Mouse (Mus musculus): ENCODE results near the gene Zfp760. TPM values are rescaled to one million over a fixed set of nuclear protein-coding genes. Genes with fewer than 3 reads are reported as not detected.
A peak's percentile ranks its signal among the peaks of the same experiment; 100 is the strongest.
"Not testable (repeated sequence)": the region's sequence is repeated elsewhere in the genome, so short reads cannot be mapped to it uniquely, and the experiment has no call there.

Gene Zfp760
- polyA plus RNA-seq, 1 experiment from 2014 or later: 5.9 TPM

DNA sequence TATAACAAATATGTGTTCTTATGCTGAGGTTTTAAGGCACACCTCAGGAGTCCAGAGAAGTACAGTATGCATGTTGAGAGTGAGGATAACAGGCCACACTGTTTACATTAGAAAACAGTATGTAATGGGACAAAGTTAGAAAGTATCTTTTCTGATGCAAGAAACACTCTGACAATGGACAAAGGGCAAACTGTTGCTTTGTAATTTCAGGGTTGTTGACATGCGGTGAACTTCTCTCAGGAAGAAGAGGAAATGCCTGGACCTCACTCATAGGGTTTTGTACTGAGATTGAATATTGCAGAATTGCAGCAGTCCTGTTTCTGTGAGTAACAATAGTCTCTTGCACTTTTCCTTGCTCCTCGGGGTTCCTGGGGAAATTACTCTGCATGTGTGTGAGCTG is 860 bp downstream of the Zfp760 start:
- Histone ChIP-seq H3K9ac (ENCODE audit: low read depth, low read length) (0 out of 2 replicates have a peak overlapping the region, but pooled peaks have one; percentile 45), H3K36me3 (ENCODE audit: control insufficient read depth, insufficient read depth, low read length) (no peaks in the 10 kb centered on the region), H3K27me3 (replicated peaks; ENCODE audit: control insufficient read depth, insufficient read depth, low read length) (no peaks in the 10 kb centered on the region), H3K27ac (ENCODE audit: low read length) (peak overlapping the region; percentile 10; the same call in 1 of the 2 replicates), H3K4me3 (ENCODE audit: low read length) (peak overlapping the region; percentile 63), H3K4me1 (ENCODE audit: control insufficient read depth, insufficient read depth, low read length) (peaks cover 7% of the 10 kb centered on the region; the same call in 1 of the 2 replicates), H3K9me3 (ENCODE audit: control insufficient read depth, low read length) (no peaks in the 10 kb centered on the region), H3K4me2 (ENCODE audit: low read depth, low read length) (peak overlapping the region; percentile 68)
- no peak for ATAC-seq
- 35% methylated on average over 2 of the region's 2 CpGs for WGBS

DNA sequence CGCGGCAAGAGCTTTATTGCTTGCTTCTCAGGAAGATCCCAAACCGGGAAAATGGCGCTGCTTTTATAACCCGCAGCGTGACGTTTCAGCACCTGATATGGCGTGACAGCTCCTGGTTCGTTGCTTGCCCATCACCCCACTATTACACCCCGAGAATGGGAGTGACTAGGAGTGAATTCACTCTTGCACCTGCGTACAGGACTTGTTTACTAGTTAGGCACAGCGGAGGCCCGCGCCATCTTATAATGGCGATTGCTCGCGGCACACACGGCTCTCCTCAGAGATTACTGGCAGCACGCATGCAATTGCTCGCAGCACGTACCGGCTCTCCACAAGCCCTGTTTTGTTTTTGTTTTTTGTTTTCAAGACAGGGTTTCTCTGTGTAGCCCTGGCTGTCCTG is 23.0 kb downstream of the Zfp760 start, which contains the start of gene Zfp229:
TSS of gene Zfp229 (plus strand) at position 301 of the 400 bp plus-strand sequence.
- not testable (repeated sequence) for H3K9ac ChIP-seq (ENCODE audit: low read depth, low read length); ATAC-seq; H3K9me3 ChIP-seq (ENCODE audit: control insufficient read depth, low read length); H3K4me3 ChIP-seq (ENCODE audit: low read length); H3K4me2 ChIP-seq (ENCODE audit: low read depth, low read length); H3K27me3 ChIP-seq (replicated peaks; ENCODE audit: control insufficient read depth, insufficient read depth, low read length); H3K27ac ChIP-seq (ENCODE audit: low read length); H3K36me3 ChIP-seq (ENCODE audit: control insufficient read depth, insufficient read depth, low read length); H3K4me1 ChIP-seq (ENCODE audit: control insufficient read depth, insufficient read depth, low read length)
- WGBS: over 99% methylated on average over 10 of the region's 22 CpGs

DNA sequence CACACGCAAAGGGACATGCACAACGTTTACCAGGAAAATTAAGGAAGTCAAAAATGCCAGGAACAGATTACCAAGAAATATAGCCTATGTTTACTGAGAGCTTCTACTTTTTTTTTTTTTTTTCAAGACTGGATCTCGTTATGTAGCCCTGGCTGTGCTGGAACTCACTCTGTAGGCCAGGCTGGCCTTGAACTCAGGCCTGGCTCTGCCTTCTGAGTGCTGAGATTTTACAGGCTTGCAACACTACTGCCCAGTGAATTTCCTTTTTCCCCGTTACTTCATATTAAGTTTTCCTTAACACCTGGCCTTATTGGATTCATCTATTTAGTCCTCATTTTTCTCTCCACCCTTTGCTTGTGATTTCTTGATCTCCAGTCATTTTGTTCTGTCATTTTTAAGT is 25.5 kb downstream of the Zfp760 start:
- Histone ChIP-seq H3K4me1 (ENCODE audit: control insufficient read depth, insufficient read depth, low read length) (peaks cover 4% of the 10 kb centered on the region; the same call in 1 of the 2 replicates), H3K9ac (ENCODE audit: low read depth, low read length) (peak overlapping the region; percentile 86)
- WGBS: 84% methylated on average over 4 of the region's 4 CpGs

DNA sequence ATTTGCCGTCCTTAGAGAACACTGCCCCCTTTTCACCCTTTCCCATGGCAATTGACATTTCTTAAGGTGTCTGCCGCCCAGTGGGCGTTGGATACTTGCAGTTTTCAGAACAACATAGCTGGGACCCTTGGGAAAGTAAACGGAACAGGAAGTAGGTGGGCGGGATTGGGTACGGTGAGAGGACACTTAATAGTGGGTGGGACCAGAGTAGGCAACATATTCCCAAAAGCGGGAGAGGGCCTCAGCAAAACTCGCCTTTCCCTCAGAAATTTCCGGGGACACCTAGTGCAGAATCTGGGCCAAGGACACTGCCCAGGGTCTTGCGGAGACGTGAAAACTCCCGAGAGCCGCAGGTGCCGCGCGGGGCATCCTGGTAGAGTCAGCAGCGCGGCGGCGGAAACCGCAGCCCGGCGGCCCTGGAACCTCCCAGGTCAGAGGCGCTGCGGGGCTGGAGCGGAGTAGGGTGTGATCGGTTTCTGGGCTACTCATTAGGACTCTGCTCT is 26.0 kb downstream of the Zfp760 start:
- Histone ChIP-seq H3K36me3 (ENCODE audit: control insufficient read depth, insufficient read depth, low read length) (peaks cover 3% of the 10 kb centered on the region; the same call in 1 of the 2 replicates), H3K4me3 (ENCODE audit: low read length) (peak overlapping the region; percentile 78), H3K9ac (ENCODE audit: low read depth, low read length) (peak overlapping the region; percentile 86), H3K4me1 (ENCODE audit: control insufficient read depth, insufficient read depth, low read length) (peaks cover 4% of the 10 kb centered on the region; the same call in 1 of the 2 replicates), H3K9me3 (ENCODE audit: control insufficient read depth, low read length) (no peaks in the 10 kb centered on the region), H3K27me3 (replicated peaks; ENCODE audit: control insufficient read depth, insufficient read depth, low read length) (no peaks in the 10 kb centered on the region), H3K4me2 (ENCODE audit: low read depth, low read length) (peak overlapping the region; percentile 66), H3K27ac (ENCODE audit: low read length) (peak overlapping the region; percentile 77)
- WGBS: 1% methylated on average over 27 of the region's 27 CpGs
- ATAC-seq: peak; percentile 99

More for the DNA sequence above, 25.5 kb downstream of the Zfp760 start:
- peak overlapping the region; percentile 78 for H3K4me3 ChIP-seq (ENCODE audit: low read length)
- H3K27ac ChIP-seq (ENCODE audit: low read length): peak overlapping the region; percentile 77
- no peaks in the 10 kb centered on the region for H3K27me3 ChIP-seq (replicated peaks; ENCODE audit: control insufficient read depth, insufficient read depth, low read length)
- peak overlapping the region; percentile 66 for H3K4me2 ChIP-seq (ENCODE audit: low read depth, low read length)
- H3K9me3 ChIP-seq (ENCODE audit: control insufficient read depth, low read length): no peaks in the 10 kb centered on the region
- peaks cover 3% of the 10 kb centered on the region; the same call in 1 of the 2 replicates for H3K36me3 ChIP-seq (ENCODE audit: control insufficient read depth, insufficient read depth, low read length)
- ATAC-seq: 0 out of 2 replicates have a peak, but pooled peaks have one; percentile 14

DNA sequence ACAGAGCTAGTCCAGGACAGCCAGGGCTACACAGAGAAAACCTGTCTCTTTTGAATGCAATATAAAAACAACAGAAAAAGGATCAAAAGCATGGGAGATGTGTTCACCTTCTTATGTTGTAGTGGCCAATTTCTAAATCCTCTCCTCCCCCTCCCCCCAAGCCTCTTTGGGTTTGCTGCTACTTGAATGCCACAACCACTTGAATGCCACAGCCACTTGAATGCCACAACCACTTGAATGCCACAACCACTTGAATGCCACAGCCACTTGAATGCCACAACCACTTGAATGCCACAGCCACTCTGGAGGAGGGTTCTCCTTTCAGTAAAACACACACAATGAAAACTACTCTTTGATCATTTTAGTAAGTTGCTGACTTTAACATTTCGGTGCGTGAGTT is 45.2 kb downstream of the Zfp760 start:
- Histone ChIP-seq H3K36me3 (ENCODE audit: control insufficient read depth, insufficient read depth, low read length) (no peaks in the 10 kb centered on the region), H3K27me3 (replicated peaks; ENCODE audit: control insufficient read depth, insufficient read depth, low read length) (no peaks in the 10 kb centered on the region), H3K9me3 (ENCODE audit: control insufficient read depth, low read length) (no peaks in the 10 kb centered on the region), H3K4me3 (ENCODE audit: low read length) (no peak overlapping the region), H3K27ac (ENCODE audit: low read length) (no peak overlapping the region), H3K4me2 (ENCODE audit: low read depth, low read length) (no peak overlapping the region), H3K9ac (ENCODE audit: low read depth, low read length) (no peak overlapping the region), H3K4me1 (ENCODE audit: control insufficient read depth, insufficient read depth, low read length) (no peaks in the 10 kb centered on the region)
- no peak for ATAC-seq
- 76% methylated on average over 2 of the region's 2 CpGs for WGBS

DNA sequence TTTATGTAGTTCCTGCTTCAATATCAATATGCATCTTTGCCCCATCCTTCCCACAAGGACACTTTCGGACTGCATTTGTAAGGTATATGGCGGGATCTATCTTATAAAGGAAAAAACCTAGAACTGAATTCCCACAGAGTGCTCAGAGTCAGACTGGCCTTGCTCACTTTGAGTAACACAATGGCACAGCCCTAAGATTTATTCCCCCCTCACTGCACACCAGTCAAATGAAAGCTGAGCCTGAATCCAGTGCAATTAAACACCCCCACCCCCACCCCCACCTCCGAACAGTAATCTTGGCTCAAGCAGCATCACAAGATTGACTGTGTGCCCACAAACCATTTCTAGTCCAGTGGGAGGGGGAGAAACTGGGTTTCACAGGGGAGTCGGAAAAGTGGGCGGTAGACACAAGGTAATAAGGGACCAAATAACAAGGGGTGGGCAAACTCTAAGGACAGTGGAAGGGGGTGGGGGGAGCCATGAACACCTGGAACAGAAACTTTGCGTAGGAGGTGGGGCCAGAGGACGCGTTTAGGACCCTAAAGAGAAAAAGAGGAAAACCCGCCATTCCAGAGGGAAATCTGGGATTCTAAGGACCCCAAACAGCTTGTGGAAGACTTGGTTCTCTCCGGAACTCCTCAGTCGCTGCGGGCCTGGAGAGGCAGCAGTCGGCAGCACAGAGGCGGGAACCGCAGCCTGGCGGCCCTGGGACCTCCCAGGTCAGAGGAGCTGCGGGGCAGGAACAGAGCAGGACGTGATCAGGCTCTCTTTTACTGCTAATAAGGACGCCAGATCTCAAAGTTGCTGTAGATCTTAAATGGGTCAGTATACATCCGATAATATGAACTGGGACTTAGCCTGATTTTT is 46.0 kb downstream of the Zfp760 start:
- Histone ChIP-seq H3K36me3 (ENCODE audit: control insufficient read depth, insufficient read depth, low read length) (no peaks in the 10 kb centered on the region), H3K4me1 (ENCODE audit: control insufficient read depth, insufficient read depth, low read length) (no peaks in the 10 kb centered on the region), H3K9me3 (ENCODE audit: control insufficient read depth, low read length) (no peaks in the 10 kb centered on the region), H3K27me3 (replicated peaks; ENCODE audit: control insufficient read depth, insufficient read depth, low read length) (no peaks in the 10 kb centered on the region), H3K27ac (ENCODE audit: low read length) (no peak overlapping the region), H3K4me3 (ENCODE audit: low read length) (peak overlapping the region; percentile 45), H3K4me2 (ENCODE audit: low read depth, low read length) (peak overlapping the region; percentile 61), H3K9ac (ENCODE audit: low read depth, low read length) (peak overlapping the region; percentile 48; the same call in 1 of the 2 replicates)
- peak; percentile 83 for ATAC-seq
- 14% methylated on average over 20 of the region's 20 CpGs for WGBS

DNA sequence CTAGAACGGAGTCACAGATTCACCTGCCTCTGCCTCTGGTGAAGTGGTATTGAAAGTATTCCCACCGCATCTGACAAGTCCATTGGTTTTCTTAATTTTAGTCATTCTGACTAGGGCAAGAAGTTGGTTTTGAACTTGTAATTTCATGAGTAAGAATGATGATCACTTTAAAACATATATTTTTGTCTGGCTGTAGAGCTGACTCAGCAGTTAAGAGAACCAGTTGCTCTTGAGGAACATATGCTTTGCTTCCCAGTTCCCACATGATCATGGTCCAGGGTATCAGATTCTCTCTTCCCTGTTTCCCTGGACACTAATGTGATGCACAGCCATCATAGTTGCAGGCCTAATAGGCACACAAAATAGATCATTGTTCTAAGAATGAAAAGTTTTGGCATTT is 62.8 kb downstream of the Zfp760 start:
- no peaks in the 10 kb centered on the region for H3K36me3 ChIP-seq (ENCODE audit: control insufficient read depth, insufficient read depth, low read length)
- no peaks in the 10 kb centered on the region for H3K27me3 ChIP-seq (replicated peaks; ENCODE audit: control insufficient read depth, insufficient read depth, low read length)
- no peak overlapping the region for H3K27ac ChIP-seq (ENCODE audit: low read length)
- no peak overlapping the region for H3K4me2 ChIP-seq (ENCODE audit: low read depth, low read length)
- H3K4me1 ChIP-seq (ENCODE audit: control insufficient read depth, insufficient read depth, low read length): no peaks in the 10 kb centered on the region
- no peak overlapping the region for H3K9ac ChIP-seq (ENCODE audit: low read depth, low read length)
- 89% methylated on average over 2 of the region's 2 CpGs for WGBS
- no peak overlapping the region for H3K4me3 ChIP-seq (ENCODE audit: low read length)
- ATAC-seq: no peak
- H3K9me3 ChIP-seq (ENCODE audit: control insufficient read depth, low read length): no peaks in the 10 kb centered on the region

Other genes with a start within 250 kb of the Zfp760 start
- gene Zfp53, start 218.7 kb upstream of the Zfp760 start, polyA plus RNA-seq (2015; fragmentation: Nextera tagmentation; extraction: Ambion mirVana): 11.2 and 12.1 TPM in 2 replicates
- gene Zfp52, start 172.2 kb upstream of the Zfp760 start, polyA plus RNA-seq (2015; fragmentation: Nextera tagmentation; extraction: Ambion mirVana): 3.1 and 3.4 TPM in 2 replicates
- gene Zfp948, start 140.7 kb upstream of the Zfp760 start, polyA plus RNA-seq (2015; fragmentation: Nextera tagmentation; extraction: Ambion mirVana): 17.7 and 18.2 TPM in 2 replicates
- gene Zfp983, start 57.1 kb upstream of the Zfp760 start, polyA plus RNA-seq (2015; fragmentation: Nextera tagmentation; extraction: Ambion mirVana): 3.4 and 3.9 TPM in 2 replicates
- gene Gm10226, start 15.9 kb upstream of the Zfp760 start, polyA plus RNA-seq (2015; fragmentation: Nextera tagmentation; extraction: Ambion mirVana): 4.8 and 6.0 TPM in 2 replicates
- gene Zfp229, start 23.1 kb downstream of the Zfp760 start, polyA plus RNA-seq (2015; fragmentation: Nextera tagmentation; extraction: Ambion mirVana): 3.4 and 4.0 TPM in 2 replicates
- 5.0 and 5.8 TPM in 2 replicates for gene Zfp820, start 138.0 kb downstream of the Zfp760 start, polyA plus RNA-seq (2015; fragmentation: Nextera tagmentation; extraction: Ambion mirVana)
- gene Zfp995, start 202.2 kb downstream of the Zfp760 start, polyA plus RNA-seq (2015; fragmentation: Nextera tagmentation; extraction: Ambion mirVana): 9.2 and 9.3 TPM in 2 replicates